ENCODE assay signal across 13 mouse cellular contexts in genomic region chr6:48439654-48440053, GRCm38 (mm10). TPM values are rescaled to one million over a fixed set of nuclear protein-coding genes. Genes with fewer than 3 reads are reported as not detected.
DNase-seq lines count a peak whose midpoint lies in the region; ATAC-seq lines count a peak whose summit lies in the region.
"Had no signal": no experiment of that assay in that cellular context is flagged by ENCODE, and none has a peak within 500 bp of the region (broad histone marks: within the 10 kb centered on the region; RNA-seq: fewer than 3 reads in every experiment).

No protein-coding gene starts in this region.

- H3K36me3 ChIP-seq in heart, embryonic 12.5 days = peaks cover 54% of the 10 kb centered on the region
- peaks cover 34% of the 10 kb centered on the region for H3K36me3 ChIP-seq in midbrain, embryonic 10.5 days
- 0 out of 2 replicates have a peak, but pooled peaks cover 2% of the 10 kb centered on the region for H3K36me3 ChIP-seq in midbrain, embryonic 15.5 days (replicated peaks)
- H3K36me3 ChIP-seq in embryonic facial prominence, embryonic 13.5 days = peaks cover 69% of the 10 kb centered on the region
- peaks cover 7% of the 10 kb centered on the region for H3K36me3 ChIP-seq in limb, embryonic 11.5 days (ENCODE audit: control insufficient read depth, insufficient read depth, low read length)

- H3K9ac ChIP-seq in heart, embryonic 12.5 days = no peak overlapping the region
- no peak overlapping the region for H3K9ac ChIP-seq in midbrain, embryonic 15.5 days
- H3K9ac ChIP-seq in embryonic facial prominence, embryonic 13.5 days = no peak overlapping the region
- H3K9ac ChIP-seq in limb, embryonic 11.5 days (ENCODE audit: low read length) = no peak overlapping the region
- H3K9ac ChIP-seq: liver, embryonic 14.5 days had no signal

- intact Hi-C loops in heart, postnatal 14 days (cut with DNase I) = loop anchor here (10.0 kb wide), 1 partner anchor 305 kb away; the partner anchor contains the start of gene Gimap5

- H3K27me3 ChIP-seq in heart, embryonic 12.5 days (replicated peaks) = peaks cover 35% of the 10 kb centered on the region
- H3K27me3 ChIP-seq in midbrain, embryonic 10.5 days (ENCODE audit: low read depth, poor library complexity, severe bottlenecking) = peaks cover 67% of the 10 kb centered on the region
- peaks cover 20% of the 10 kb centered on the region for H3K27me3 ChIP-seq in midbrain, embryonic 15.5 days (replicated peaks)
- peaks cover 26% of the 10 kb centered on the region for H3K27me3 ChIP-seq in embryonic facial prominence, embryonic 13.5 days
- H3K27me3 ChIP-seq in limb, embryonic 11.5 days (ENCODE audit: control insufficient read depth, insufficient read depth, low read length) = peaks cover 26% of the 10 kb centered on the region

- H3K4me1 ChIP-seq in heart, embryonic 12.5 days (replicated peaks) = peaks cover 70% of the 10 kb centered on the region
- H3K4me1 ChIP-seq in midbrain, embryonic 10.5 days = peaks cover 55% of the 10 kb centered on the region
- H3K4me1 ChIP-seq in midbrain, embryonic 15.5 days = peaks cover 25% of the 10 kb centered on the region
- H3K4me1 ChIP-seq in embryonic facial prominence, embryonic 13.5 days = peaks cover 83% of the 10 kb centered on the region
- peaks cover 33% of the 10 kb centered on the region for H3K4me1 ChIP-seq in limb, embryonic 11.5 days (ENCODE audit: control insufficient read depth, insufficient read depth, low read length)

- no peak overlapping the region for H3K27ac ChIP-seq in heart, embryonic 12.5 days (ENCODE audit: poor library complexity, severe bottlenecking)
- peak overlapping the region; percentile 19; the same call in 1 of the 2 replicates for H3K27ac ChIP-seq in midbrain, embryonic 10.5 days (replicated peaks)
- no peak overlapping the region for H3K27ac ChIP-seq in midbrain, embryonic 15.5 days
- no peak overlapping the region for H3K27ac ChIP-seq in embryonic facial prominence, embryonic 13.5 days
- H3K27ac ChIP-seq in limb, embryonic 11.5 days (replicated peaks; ENCODE audit: low read depth, low read length) = no peak overlapping the region
- H3K27ac ChIP-seq: liver, embryonic 14.5 days had no signal

- H3K4me3 ChIP-seq in heart, embryonic 12.5 days = no peak overlapping the region
- peak overlapping the region; percentile 50 for H3K4me3 ChIP-seq in midbrain, embryonic 10.5 days
- no peak overlapping the region for H3K4me3 ChIP-seq in midbrain, embryonic 15.5 days
- H3K4me3 ChIP-seq in embryonic facial prominence, embryonic 13.5 days = no peak overlapping the region
- H3K4me3 ChIP-seq in limb, embryonic 11.5 days (ENCODE audit: low read depth, low read length) = peak overlapping the region; percentile 8; the same call in 1 of the 2 replicates

- DNase-seq in heart, postnatal 14 days = no peak
- DNase-seq in midbrain, embryonic 10.5 days (ENCODE audit: low spot score) = no peak
- DNase-seq in limb, embryonic 11.5 days (ENCODE audit: low spot score) = no peak
- DNase-seq: cerebellum, postnatal 14 days; lung, postnatal 10 days; right cerebral cortex, postnatal 4 days had no signal

- no peaks in the 10 kb centered on the region for H3K9me3 ChIP-seq in heart, embryonic 12.5 days (replicated peaks)
- H3K9me3 ChIP-seq in midbrain, embryonic 10.5 days (replicated peaks) = peaks cover 9% of the 10 kb centered on the region; the same call in 1 of the 2 replicates
- no peaks in the 10 kb centered on the region for H3K9me3 ChIP-seq in midbrain, embryonic 15.5 days
- no peaks in the 10 kb centered on the region for H3K9me3 ChIP-seq in embryonic facial prominence, embryonic 13.5 days
- H3K9me3 ChIP-seq in limb, embryonic 11.5 days (ENCODE audit: control insufficient read depth, low read length) = no peaks in the 10 kb centered on the region

- ATAC-seq in heart, embryonic 12.5 days (ENCODE audit: insufficient number of reproducible peaks, low FRiP score) = no peak
- no peak for ATAC-seq in midbrain, embryonic 15.5 days (replicated peaks)
- ATAC-seq in embryonic facial prominence, embryonic 13.5 days (ENCODE audit: insufficient number of reproducible peaks, insufficient read depth, low FRiP score, low TSS enrichment, low read depth) = no peak
- ATAC-seq in limb, embryonic 11.5 days (ENCODE audit: insufficient number of reproducible peaks, low FRiP score, low TSS enrichment, low read depth) = no peak
- ATAC-seq in megakaryocyte-erythroid progenitor cell, adult 5-6 weeks (replicated peaks; ENCODE audit: low FRiP score, low TSS enrichment, poor library complexity, severe bottlenecking) = no peak
- ATAC-seq: inflammation-experienced regulatory T-cells, adult 6 months had no signal

- peak overlapping the region; percentile 64; the same call in 1 of the 2 replicates for H3K4me2 ChIP-seq in heart, embryonic 12.5 days
- H3K4me2 ChIP-seq in midbrain, embryonic 15.5 days = no peak overlapping the region
- 0 out of 2 replicates have a peak overlapping the region, but pooled peaks have one; percentile 11 for H3K4me2 ChIP-seq in embryonic facial prominence, embryonic 13.5 days
- no peak overlapping the region for H3K4me2 ChIP-seq in limb, embryonic 11.5 days (ENCODE audit: low read depth, severe bottlenecking)

RNA-seq across cellular contexts. Expression of gene Zfp467, which starts 6.0 kb away (rescaled TPM):
- 17.1 and 20.4 TPM in 2 replicates for polyA plus RNA-seq in heart, embryonic 12.5 days (2016; fragmentation: Nextera tagmentation; extraction: Ambion mirVana)
- total RNA-seq in heart, postnatal 14 days (2021) = 10 to 100 TPM; 13.8 to 16.4 TPM
- polyA plus RNA-seq in midbrain, embryonic 10.5 days (2016; fragmentation: Nextera tagmentation; extraction: Ambion mirVana) = 10.1 and 13.6 TPM in 2 replicates
- polyA plus RNA-seq in midbrain, embryonic 15.5 days (2015; fragmentation: Nextera tagmentation; extraction: Ambion mirVana) = 28.9 and 33.8 TPM in 2 replicates
- 30.2 and 31.6 TPM in 2 replicates for polyA plus RNA-seq in embryonic facial prominence, embryonic 13.5 days (2015; fragmentation: Nextera tagmentation; extraction: Ambion mirVana)
- 15.6 and 20.9 TPM in 2 replicates for polyA plus RNA-seq in limb, embryonic 11.5 days (2014; fragmentation: Nextera tagmentation; extraction: Ambion mirVana)
- 0.33 and 0.67 TPM in 2 replicates for total RNA-seq in megakaryocyte-erythroid progenitor cell, adult 5-6 weeks (2014; fragmentation: Nextera tagmentation)
- total RNA-seq in megakaryocyte-erythroid progenitor cell, adult 5-6 weeks (2017) = 0.33 TPM in 1 of 2 replicates, not detected in the other

RNA-seq across cellular contexts. Expression of gene Sspo, which starts 8.4 kb away (rescaled TPM):
- 0.61 and 0.64 TPM in 2 replicates for polyA plus RNA-seq in heart, embryonic 12.5 days (2016; fragmentation: Nextera tagmentation; extraction: Ambion mirVana)
- total RNA-seq in heart, postnatal 14 days (2021) = under 1 TPM; 0.43 to 0.51 TPM
- polyA plus RNA-seq in midbrain, embryonic 10.5 days (2016; fragmentation: Nextera tagmentation; extraction: Ambion mirVana) = 0.07 and 0.21 TPM in 2 replicates
- 0.40 and 0.46 TPM in 2 replicates for polyA plus RNA-seq in midbrain, embryonic 15.5 days (2015; fragmentation: Nextera tagmentation; extraction: Ambion mirVana)
- polyA plus RNA-seq in embryonic facial prominence, embryonic 13.5 days (2015; fragmentation: Nextera tagmentation; extraction: Ambion mirVana) = 0.25 and 0.46 TPM in 2 replicates
- polyA plus RNA-seq in limb, embryonic 11.5 days (2014; fragmentation: Nextera tagmentation; extraction: Ambion mirVana) = 0.23 and 0.34 TPM in 2 replicates
- not detected in 2 replicates for total RNA-seq in megakaryocyte-erythroid progenitor cell, adult 5-6 weeks (2014; fragmentation: Nextera tagmentation)
- not detected in 2 replicates for total RNA-seq in megakaryocyte-erythroid progenitor cell, adult 5-6 weeks (2017)
- total RNA-seq: MEL had no signal

RNA-seq across cellular contexts. Expression of gene Krba1, which starts 44.3 kb away (rescaled TPM):
- 21.2 and 21.8 TPM in 2 replicates for polyA plus RNA-seq in heart, embryonic 12.5 days (2016; fragmentation: Nextera tagmentation; extraction: Ambion mirVana)
- total RNA-seq in heart, postnatal 14 days (2021) = 10 to 100 TPM; 24.9 to 26.5 TPM
- polyA plus RNA-seq in midbrain, embryonic 10.5 days (2016; fragmentation: Nextera tagmentation; extraction: Ambion mirVana) = 20.4 and 24.4 TPM in 2 replicates
- polyA plus RNA-seq in midbrain, embryonic 15.5 days (2015; fragmentation: Nextera tagmentation; extraction: Ambion mirVana) = 31.5 and 33.3 TPM in 2 replicates
- polyA plus RNA-seq in embryonic facial prominence, embryonic 13.5 days (2015; fragmentation: Nextera tagmentation; extraction: Ambion mirVana) = 25.8 and 28.0 TPM in 2 replicates
- 25.2 and 25.5 TPM in 2 replicates for polyA plus RNA-seq in limb, embryonic 11.5 days (2014; fragmentation: Nextera tagmentation; extraction: Ambion mirVana)
- total RNA-seq in megakaryocyte-erythroid progenitor cell, adult 5-6 weeks (2014; fragmentation: Nextera tagmentation) = 8.4 and 9.1 TPM in 2 replicates
- 4.8 and 8.0 TPM in 2 replicates for total RNA-seq in megakaryocyte-erythroid progenitor cell, adult 5-6 weeks (2017)

Comparison
In these comparisons a context has a peak if more than half of its experiments do, and no peak if none do; other contexts are left out.
1. H3K4me3 ChIP-seq: peak in midbrain, embryonic 10.5 days (single experiment) and limb, embryonic 11.5 days (single experiment); none in heart, embryonic 12.5 days (single experiment), midbrain, embryonic 15.5 days (single experiment) and embryonic facial prominence, embryonic 13.5 days (single experiment).
2. H3K4me2 ChIP-seq: peak in heart, embryonic 12.5 days (single experiment) and embryonic facial prominence, embryonic 13.5 days (single experiment); none in midbrain, embryonic 15.5 days (single experiment) and limb, embryonic 11.5 days (single experiment).